ENCODE assay signal across 8 mouse cellular contexts in genomic region chr14:51884598-51885331, GRCm38 (mm10). TPM values are rescaled to one million over a fixed set of nuclear protein-coding genes. Genes with fewer than 3 reads are reported as not detected.
A peak's percentile ranks its signal among the peaks of the same experiment; 100 is the strongest.
DNase-seq lines count a peak whose midpoint lies in the region; ATAC-seq lines count a peak whose summit lies in the region.

TSS of gene Mettl17 (plus strand) at chr14:51884842.

- peak; percentile 96 to 98 for DNase-seq in adrenal gland, adult (ENCODE audit: inconsistent age in 2 of 2, low spot score in 1 of 2)
- peak; percentile 98 for DNase-seq in embryo, embryonic 10.5 days (ENCODE audit: low spot score)
- DNase-seq in gastrocnemius, postnatal 14 days, result peak; percentile 96
- peak; percentile 94 to 96 for DNase-seq in left cerebral cortex, postnatal 10 days (ENCODE audit: extremely low spot score in 1 of 2, low spot score in 2 of 2)
- peak; percentile 90 for DNase-seq in right cerebral cortex, postnatal 25 days
- DNase-seq in urinary bladder, postnatal 4 days (ENCODE audit: low spot score in 2 of 2), result peak; percentile 93 to 97

- peak; percentile 93 for ATAC-seq in inflammation-experienced regulatory T-cells, adult 6 months
- ATAC-seq in megakaryocyte-erythroid progenitor cell, adult 5-6 weeks (replicated peaks; ENCODE audit: low FRiP score, low TSS enrichment, poor library complexity, severe bottlenecking), result peak; percentile 99

- intact Hi-C loops in gastrocnemius, postnatal 14 days (cut with DNase I; ENCODE audit: low total_unique reads), result no loop called here
- intact Hi-C loops in left cerebral cortex, postnatal 10 days (cut with DNase I), result loop anchor here (5.0 kb wide), 2 partner anchors 118 to 138 kb away; partner anchors contain the start of gene Zfp219

RNA-seq across cellular contexts. Expression of gene Mettl17, which starts in this region (rescaled TPM):
- total RNA-seq in gastrocnemius, postnatal 14 days (2021), result 10 to 100 TPM in 1 of 2 experiments, 1 to 10 TPM in 1; 8.3 to 13.1 TPM
- polyA plus RNA-seq in inflammation-experienced regulatory T-cells, adult 6 months (2017; shearing (Covaris generic)), result 10 to 100 TPM; 26.7 to 75.2 (median 69.3) TPM
- 10 to 100 TPM; 35.5 to 42.4 TPM for total RNA-seq in left cerebral cortex, postnatal 10 days (2021)
- total RNA-seq in megakaryocyte-erythroid progenitor cell, adult 5-6 weeks (2014; fragmentation: Nextera tagmentation), result 23.4 and 33.9 TPM in 2 replicates
- total RNA-seq in megakaryocyte-erythroid progenitor cell, adult 5-6 weeks (2017), result 9.5 and 13.7 TPM in 2 replicates

Comparison
In these comparisons a context has a peak if more than half of its experiments do, and no peak if none do; other contexts are left out.
1. Peak in every context shown above with its lines: DNase-seq and ATAC-seq.